Mouse (Mus musculus) myocyte (in vitro differentiated cells): ENCODE data around the gene Yipf3. TPM values are rescaled to one million over a fixed set of nuclear protein-coding genes. Genes with fewer than 3 reads are reported as not detected.

ENCODE experiments used
- H3K27me3 ChIP-seq: one replicate; pipeline ENCODE4 v1.6.1; 2011; ENCODE audit not compliant: control insufficient read depth, insufficient read depth, insufficient read length
- H3K36me3 ChIP-seq: one replicate; pipeline ENCODE4 v1.6.1; 2011; ENCODE audit not compliant: control insufficient read depth, insufficient read depth
- H3K4me2 ChIP-seq: one replicate; pipeline ENCODE4 v1.6.1; 2011; ENCODE audit warnings: low read depth, control low read depth
- H3K4me3 ChIP-seq: one replicate; pipeline ENCODE4 v1.5.1; 2011; ENCODE audit warnings: mild to moderate bottlenecking, control low read depth, moderate library complexity
- H3K79me2 ChIP-seq: one replicate; pipeline ENCODE4 v1.6.1; 2011; ENCODE audit not compliant: control insufficient read depth, insufficient read depth
- H3ac ChIP-seq: one replicate; pipeline ENCODE4 v1.6.1; 2011; ENCODE audit not compliant: control insufficient read depth, insufficient read length
- CEBPB ChIP-seq: IDR thresholded peaks from 2 replicates; pipeline ENCODE4 v1.6.1; 2011; ENCODE audit warnings: mild to moderate bottlenecking, moderate library complexity; ENCODE audit not compliant: poor library complexity, insufficient read depth, severe bottlenecking
- E2F4 ChIP-seq: IDR thresholded peaks from one replicate; pipeline ENCODE4 v1.6.1; 2011; ENCODE audit warnings: mild to moderate bottlenecking, control low read depth, moderate library complexity; ENCODE audit not compliant: insufficient read depth
- MAX ChIP-seq: IDR thresholded peaks from one replicate; pipeline ENCODE4 v1.6.1; 2011; ENCODE audit warnings: low read depth, mild to moderate bottlenecking, control low read depth
- MYOD1 ChIP-seq, 3 experiments: IDR thresholded peaks; one replicate each; pipeline ENCODE4 v1.6.1; 2011; ENCODE audit warnings: control low read depth in 2 of 3, low read depth in 2 of 3, mild to moderate bottlenecking in 2 of 3, moderate library complexity in 1 of 3; ENCODE audit not compliant: insufficient read length in 2 of 3, control insufficient read depth in 1 of 3
- MYOG ChIP-seq, 3 experiments: IDR thresholded peaks; one replicate each; pipeline ENCODE4 v1.6.1; 2011; ENCODE audit warnings: control low read depth in 2 of 3, low read depth in 2 of 3, mild to moderate bottlenecking in 2 of 3; ENCODE audit not compliant: insufficient read length in 2 of 3, control insufficient read depth in 1 of 3, insufficient read depth in 1 of 3
- POLR2A ChIP-seq: IDR thresholded peaks from one replicate; pipeline ENCODE4 v1.6.1; 2011; ENCODE audit warnings: low read depth, mild to moderate bottlenecking, control low read depth, moderate library complexity; ENCODE audit not compliant: insufficient read length
- POLR2AphosphoS2 ChIP-seq: IDR thresholded peaks from one replicate; pipeline ENCODE4 v1.6.1; 2011; ENCODE audit warnings: low read depth, control low read depth; ENCODE audit not compliant: insufficient read length
- REST ChIP-seq: IDR thresholded peaks from one replicate; pipeline ENCODE4 v1.6.1; 2011; ENCODE audit warnings: mild to moderate bottlenecking, control low read depth, moderate library complexity; ENCODE audit not compliant: insufficient read depth, insufficient read length
- SRF ChIP-seq: IDR thresholded peaks from one replicate; pipeline ENCODE4 v1.6.1; 2011; ENCODE audit warnings: low read depth; ENCODE audit not compliant: control insufficient read depth, insufficient read length
- TCF12 ChIP-seq: IDR thresholded peaks from one replicate; pipeline ENCODE4 v1.6.1; 2011; ENCODE audit warnings: mild to moderate bottlenecking, control low read depth; ENCODE audit not compliant: poor library complexity, insufficient read depth, severe bottlenecking
- TCF3 ChIP-seq: IDR thresholded peaks from one replicate; pipeline ENCODE4 v1.6.1; 2011; ENCODE audit warnings: low read depth, control low read depth; ENCODE audit not compliant: insufficient read length
- USF1 ChIP-seq: IDR thresholded peaks from one replicate; pipeline ENCODE4 v1.6.1; 2011; ENCODE audit warnings: low read depth, mild to moderate bottlenecking, control low read depth, moderate library complexity
- polyA plus RNA-seq: library from polyadenylated mRNA; unstranded; fragments of >200 nt; fragmentation: generic; extraction: Trizol; gene quantifications from one replicate; pipeline ENCODE4 v1.2.1, GENCODE M21; 2012; ENCODE audit warnings: missing spikeins

The Yipf3 gene
- polyA plus RNA-seq, 1 experiment, result 112 TPM

GRCm38 (mm10) chr17:46243624-46244023, 4.3 kb upstream of the Yipf3 start:
- TF ChIP-seq MYOD1 (IDR thresholded peaks at IDR 0.05; ENCODE audit: control insufficient read depth in 1 of 3, insufficient read length in 2 of 3, low read depth in 2 of 3) (no peak), USF1 (no peak), POLR2AphosphoS2 (peak; percentile 40)
- peaks cover 29% of the 10 kb centered on the region for H3K79me2 ChIP-seq

GRCm38 (mm10) chr17:46244579-46244978, 3.3 kb upstream of the Yipf3 start:
- no peaks in the 10 kb centered on the region for H3K27me3 ChIP-seq
- no peak overlapping the region for H3K4me2 ChIP-seq
- H3K79me2 ChIP-seq, result peaks cover 38% of the 10 kb centered on the region
- no peak overlapping the region for H3K4me3 ChIP-seq
- TF ChIP-seq TCF12, result no peak
- TF ChIP-seq POLR2A, result peak; percentile 30
- peak; percentile 70 for TF ChIP-seq POLR2AphosphoS2
- H3ac ChIP-seq, result no peak overlapping the region
- peaks cover 21% of the 10 kb centered on the region for H3K36me3 ChIP-seq

More at GRCm38 (mm10) chr17:46243624-46244023, 4.3 kb upstream of the Yipf3 start:
- H3ac ChIP-seq, result no peak overlapping the region
- no peaks in the 10 kb centered on the region for H3K27me3 ChIP-seq
- H3K4me3 ChIP-seq, result no peak overlapping the region
- peaks cover 23% of the 10 kb centered on the region for H3K36me3 ChIP-seq
- H3K4me2 ChIP-seq, result no peak overlapping the region

- peak overlapping the region; percentile 97 for H3K4me2 ChIP-seq
- peaks cover 39% of the 10 kb centered on the region for H3K79me2 ChIP-seq
- H3K4me3 ChIP-seq, result peak overlapping the region; percentile 81
- peaks cover 7% of the 10 kb centered on the region for H3K36me3 ChIP-seq
- TF ChIP-seq MYOG (IDR thresholded peaks at IDR 0.05; ENCODE audit: control insufficient read depth in 1 of 3, insufficient read depth in 1 of 3, insufficient read length in 2 of 3, low read depth in 2 of 3) (no peak), POLR2A (no peak), MYOD1 (IDR thresholded peaks at IDR 0.05; ENCODE audit: control insufficient read depth in 1 of 3, insufficient read length in 2 of 3, low read depth in 2 of 3) (no peak), USF1 (no peak), MAX (no peak), REST (no peak), SRF (no peak), POLR2AphosphoS2 (no peak), E2F4 (no peak), TCF3 (no peak), TCF12 (no peak), CEBPB (no peak)
- H3ac ChIP-seq, result peak overlapping the region; percentile 75
- no peaks in the 10 kb centered on the region for H3K27me3 ChIP-seq
Measured at GRCm38 (mm10) chr17:46248189-46248522, 276 bp downstream of the Yipf3 start.

DNA sequence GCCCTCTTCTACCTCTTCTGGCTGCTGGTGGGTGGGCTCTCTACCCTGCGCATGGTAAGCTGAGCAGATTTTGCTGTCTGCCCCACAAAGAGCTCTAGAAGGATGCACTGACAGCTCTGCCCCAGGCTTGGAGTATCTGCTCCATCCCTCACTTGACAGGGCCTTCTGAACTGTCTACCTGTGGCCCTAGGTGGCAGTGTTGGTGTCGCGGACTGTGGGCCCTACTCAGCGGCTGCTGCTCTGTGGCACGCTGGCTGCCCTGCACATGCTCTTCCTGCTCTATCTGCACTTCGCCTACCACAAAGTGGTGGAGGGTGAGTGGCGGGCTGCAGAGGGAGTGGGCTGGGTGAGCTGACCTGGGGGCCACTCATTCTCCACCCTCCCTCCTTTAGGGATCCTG, 3.3 kb downstream of the Yipf3 start:
- peaks cover 34% of the 10 kb centered on the region for H3K79me2 ChIP-seq
- H3K27me3 ChIP-seq, result no peaks in the 10 kb centered on the region
- no peak overlapping the region for H3ac ChIP-seq
- no peak overlapping the region for H3K4me2 ChIP-seq
- TF ChIP-seq MAX, result no peak
- no peaks in the 10 kb centered on the region for H3K36me3 ChIP-seq
- H3K4me3 ChIP-seq, result no peak overlapping the region

DNA sequence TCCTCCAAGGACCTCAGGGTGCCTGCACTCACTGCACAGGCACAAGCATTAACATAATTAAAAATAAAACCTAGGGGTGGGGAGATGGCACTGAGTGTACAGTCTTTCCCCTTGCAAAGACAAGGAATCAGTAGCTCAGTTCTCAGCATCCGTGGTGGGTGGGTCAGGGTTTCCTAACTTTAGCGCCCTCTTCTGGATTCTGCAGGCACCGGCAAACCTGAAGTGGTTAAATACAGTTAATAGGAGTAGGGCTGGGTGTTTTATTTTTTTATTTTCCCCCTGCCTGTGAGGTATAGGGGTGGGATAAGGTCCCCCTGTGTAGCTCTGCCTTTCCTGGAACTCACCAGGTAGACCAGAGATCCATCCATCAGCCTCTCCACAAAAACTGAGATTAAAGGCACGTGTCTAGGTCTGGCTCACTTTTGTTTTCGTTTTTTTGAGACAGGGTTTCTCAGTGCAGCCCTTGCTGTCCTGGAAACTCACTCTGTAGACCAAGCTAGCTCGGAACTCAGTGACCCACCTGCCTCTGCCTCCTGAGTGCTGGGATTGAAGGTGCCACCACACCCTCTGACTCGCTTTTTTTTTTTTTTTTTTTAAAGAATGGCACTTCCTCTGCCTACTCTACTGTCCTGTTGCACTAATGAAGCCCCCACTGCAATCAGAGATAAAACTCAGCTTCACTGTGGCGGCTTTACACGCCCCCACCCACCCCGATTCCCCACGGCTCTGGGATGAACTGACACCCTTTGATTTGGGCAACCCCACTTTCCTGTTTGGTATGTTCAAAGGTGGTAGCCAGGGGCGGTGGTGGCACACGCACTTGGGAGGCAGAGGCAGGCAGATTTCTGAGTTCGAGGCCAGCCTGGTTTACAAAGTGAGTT, 4.9 kb downstream of the Yipf3 start:
- peaks cover 18% of the 10 kb centered on the region for H3K79me2 ChIP-seq
- peak overlapping the region; percentile 97 for H3K4me2 ChIP-seq
- H3K4me3 ChIP-seq, result peak overlapping the region; percentile 28
- no peak overlapping the region for H3ac ChIP-seq
- no peaks in the 10 kb centered on the region for H3K36me3 ChIP-seq
- H3K27me3 ChIP-seq, result no peaks in the 10 kb centered on the region
- TF ChIP-seq USF1 (no peak), MYOD1 (IDR thresholded peaks at IDR 0.05; ENCODE audit: control insufficient read depth in 1 of 3, insufficient read length in 2 of 3, low read depth in 2 of 3) (no peak), TCF12 (no peak), E2F4 (no peak), MAX (no peak), POLR2AphosphoS2 (no peak), POLR2A (no peak), CEBPB (no peak), REST (no peak), SRF (no peak), MYOG (IDR thresholded peaks at IDR 0.05; ENCODE audit: control insufficient read depth in 1 of 3, insufficient read depth in 1 of 3, insufficient read length in 2 of 3, low read depth in 2 of 3) (no peak), TCF3 (no peak)
